Mouse (Mus musculus) liver, embryonic 14.5 days (tissue): Measurements from ENCODE around the gene Kcnj11. TPM values are rescaled to one million over a fixed set of nuclear protein-coding genes. Genes with fewer than 3 reads are reported as not detected.

ENCODE experiments used
- ATAC-seq: fragments of 200-750 bp; cut with Nextera tagmentation; 2 replicates; pipeline ENCODE4 v1.8.0; 2017; ENCODE audit warnings: moderate number of reproducible peaks, mild to moderate bottlenecking, moderate library complexity; ENCODE audit not compliant: insufficient read depth
- DNase-seq, 3 experiments: peaks; one replicate each; pipeline ENCODE4 v3.0.0-alpha.2; 2012 to 2013; ENCODE audit warnings: low read depth in 3 of 3, low spot score in 3 of 3
- H3K27ac ChIP-seq: fragments of 300-500 bp; sonication (generic); 2 replicates; pipeline ENCODE4 v1.5.1; 2014; ENCODE audit warnings: moderate library complexity, mild to moderate bottlenecking, control low read depth, inconsistent platforms
- H3K27me3 ChIP-seq: fragments of 300-500 bp; sonication (generic); 2 replicates; pipeline ENCODE4 v1.6.1; 2014; ENCODE audit warnings: mild to moderate bottlenecking, low read length, moderate library complexity; ENCODE audit not compliant: control insufficient read depth, insufficient read depth
- H3K36me3 ChIP-seq: fragments of 300-500 bp; sonication (generic); replicated peaks from 2 replicates; pipeline ENCODE4 v1.6.1; 2014; ENCODE audit warnings: low read depth; ENCODE audit not compliant: control insufficient read depth, insufficient read depth
- H3K4me1 ChIP-seq, 2 experiments: fragments of 200-500 bp in 1 of 2; fragments of 300-500 bp in 1 of 2; sonication (generic) in 1 of 2; replicated peaks; 2 replicates each; pipeline ENCODE4 v1.6.1; 2012 to 2014; ENCODE audit warnings: antibody characterized with exemption in 1 of 2, inconsistent platforms in 1 of 2, low read length in 1 of 2; ENCODE audit not compliant: control insufficient read depth in 2 of 2, insufficient read depth in 2 of 2
- H3K4me2 ChIP-seq: fragments of 300-500 bp; sonication (generic); 2 replicates; pipeline ENCODE4 v1.6.1; 2014; ENCODE audit warnings: low read depth, mild to moderate bottlenecking, control low read depth, moderate library complexity
- H3K4me3 ChIP-seq, 2 experiments: fragments of 200-500 bp in 1 of 2; fragments of 300-500 bp in 1 of 2; sonication (generic) in 1 of 2; 2 replicates each; pipeline ENCODE4 v1.5.1; 2012 to 2014; ENCODE audit warnings: low read depth in 2 of 2, low read length in 2 of 2, mild to moderate bottlenecking in 2 of 2, control low read depth in 1 of 2, inconsistent platforms in 1 of 2, moderate library complexity in 1 of 2; ENCODE audit not compliant: insufficient read depth in 1 of 2
- H3K9ac ChIP-seq: fragments of 300-500 bp; sonication (generic); replicated peaks from 2 replicates; pipeline ENCODE4 v1.6.1; 2014; ENCODE audit warnings: mild to moderate bottlenecking, control low read depth, moderate library complexity
- H3K9me3 ChIP-seq: fragments of 300-500 bp; sonication (generic); 2 replicates; pipeline ENCODE4 v1.6.1; 2016; ENCODE audit warnings: low read length, mixed read lengths; ENCODE audit not compliant: control insufficient read depth
- CTCF ChIP-seq: IDR thresholded peaks from 2 replicates; pipeline ENCODE4 v1.5.1; 2016; ENCODE audit warnings: antibody characterized with exemption, low read depth, control low read depth
- EP300 ChIP-seq: IDR thresholded peaks from 2 replicates; pipeline ENCODE4 v1.6.1; 2016; ENCODE audit warnings: antibody characterized with exemption, low read depth
- WGBS: fragments of 180-500 bp; shearing (Covaris S2); extraction: QIAGEN DNeasy Blood & Tissue Kit; methylation state at CpG from one replicate; pipeline ENCODE4 v1.1.7; 2014; ENCODE audit not compliant: insufficient replicate concordance; 5-methylcytosine and 5-hydroxymethylcytosine counted together
- polyA plus RNA-seq, 2 experiments: library from polyadenylated mRNA; depleted of rRNA in 1 of 2; stranded (reverse) in 1 of 2; unstranded in 1 of 2; fragments of >200 nt; fragmentation: Nextera tagmentation in 1 of 2; extraction: Ambion mirVana in 1 of 2; gene quantifications; 2 replicates each; pipeline versions ENCODE4 v1.2.1 to v1.2.3; 2012 to 2014

Gene Kcnj11
- polyA plus RNA-seq, 2 experiments, result 0.02 TPM; not detected in 1

DNA sequence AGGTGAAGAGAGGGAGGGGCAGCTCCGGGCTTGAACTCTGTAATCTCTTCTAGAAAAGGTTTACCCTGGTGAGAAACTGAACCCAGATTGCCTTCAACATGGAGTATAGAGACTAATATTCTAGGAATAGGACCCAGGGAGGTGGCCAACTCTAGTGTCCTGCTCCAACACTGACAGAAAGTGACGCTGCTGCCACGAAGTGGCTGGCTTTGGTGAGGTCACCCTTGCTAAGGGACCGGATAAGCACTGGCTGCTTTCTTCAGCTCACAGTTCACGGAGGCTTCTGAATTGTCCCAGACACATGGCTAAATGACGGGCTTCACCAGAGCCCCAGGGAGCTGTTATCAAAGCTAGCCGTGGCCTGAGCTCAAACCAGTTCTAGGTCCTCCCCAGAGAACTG, 33.3 kb upstream of the Kcnj11 start:
- no peak for TF ChIP-seq EP300
- TF ChIP-seq CTCF, result no peak
- WGBS, result 14% methylated on average over 7 of the region's 7 CpGs
- Histone ChIP-seq H3K4me1 (no peaks in the 10 kb centered on the region), H3K36me3 (no peaks in the 10 kb centered on the region), H3K27ac (no peak overlapping the region), H3K9ac (no peak overlapping the region), H3K4me3 (no peak overlapping the region), H3K9me3 (no peaks in the 10 kb centered on the region), H3K4me2 (no peak overlapping the region), H3K27me3 (no peaks in the 10 kb centered on the region)
- DNase-seq (no peak), ATAC-seq (no peak)

DNA sequence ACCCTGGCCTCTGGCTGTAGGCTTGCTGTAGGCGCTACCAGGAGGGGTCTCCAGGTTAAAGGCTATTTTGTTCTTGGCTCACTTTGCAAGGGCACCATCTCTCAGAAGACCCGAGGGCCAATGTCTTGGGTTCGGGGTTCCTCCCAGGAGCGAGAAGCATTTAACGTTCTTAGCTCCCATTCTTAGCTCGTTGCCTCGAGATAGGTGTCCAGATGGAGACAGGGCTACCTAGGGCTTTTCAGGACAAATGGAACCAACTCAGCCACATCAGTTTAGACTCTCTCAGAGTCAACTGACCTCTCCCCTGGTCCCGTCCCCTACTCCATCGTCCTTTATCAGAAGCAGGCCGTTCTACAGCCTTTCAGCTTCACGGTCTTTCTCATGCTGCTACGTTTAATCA, 31.7 kb upstream of the Kcnj11 start:
- Histone ChIP-seq H3K9ac (no peak overlapping the region), H3K27me3 (no peaks in the 10 kb centered on the region), H3K27ac (no peak overlapping the region), H3K4me1 (no peaks in the 10 kb centered on the region), H3K4me3 (no peak overlapping the region), H3K9me3 (no peaks in the 10 kb centered on the region), H3K4me2 (no peak overlapping the region), H3K36me3 (no peaks in the 10 kb centered on the region)
- ATAC-seq, result no peak
- 68% methylated on average over 12 of the region's 12 CpGs for WGBS
- no peak for DNase-seq
- TF ChIP-seq CTCF (no peak), EP300 (no peak)

DNA sequence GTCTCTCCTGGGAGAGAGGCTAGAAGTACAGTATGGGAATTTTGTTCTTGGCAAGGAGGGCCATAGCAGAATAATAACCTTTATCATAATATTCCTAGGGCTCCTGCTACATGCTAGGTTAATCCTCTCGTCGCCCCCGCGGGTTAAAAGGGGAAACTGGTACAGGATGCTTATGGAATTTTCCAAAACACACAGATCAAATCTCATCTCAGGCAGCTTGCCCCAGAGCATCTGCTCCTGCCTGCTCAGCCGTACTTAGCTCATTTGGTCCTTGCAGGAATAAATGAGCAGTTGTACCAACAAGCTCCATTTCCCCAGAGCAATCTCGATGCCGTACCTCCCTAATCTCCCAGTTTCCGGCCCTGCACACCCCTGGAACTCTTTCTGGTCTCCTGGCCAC, 31.2 kb upstream of the Kcnj11 start:
- WGBS, result 61% methylated on average over 8 of the region's 8 CpGs
- ATAC-seq, result no peak

DNA sequence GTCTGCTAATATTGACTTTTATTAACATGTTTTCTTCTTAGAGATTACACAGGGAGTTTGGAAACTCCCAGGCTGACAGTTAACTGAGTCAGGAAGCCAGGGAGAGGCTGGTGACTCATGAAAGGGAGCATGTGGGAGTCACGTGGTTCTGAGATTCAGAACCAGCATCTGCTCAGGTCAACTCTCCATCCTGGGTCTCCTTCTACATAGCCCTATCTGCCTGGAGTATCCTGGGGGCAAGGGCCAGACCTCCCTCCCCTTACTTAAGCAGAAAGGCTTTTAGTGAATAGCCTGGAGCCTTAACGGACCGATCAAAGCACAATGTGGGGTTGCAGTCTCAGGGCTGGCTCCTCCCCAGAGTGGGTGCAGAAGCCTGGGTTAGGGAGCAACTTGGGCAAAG, 30.7 kb upstream of the Kcnj11 start:
- Histone ChIP-seq H3K9ac (no peak overlapping the region), H3K27ac (no peak overlapping the region), H3K4me3 (no peak overlapping the region), H3K9me3 (no peaks in the 10 kb centered on the region), H3K27me3 (no peaks in the 10 kb centered on the region), H3K4me2 (no peak overlapping the region), H3K36me3 (no peaks in the 10 kb centered on the region), H3K4me1 (no peaks in the 10 kb centered on the region)
- DNase-seq (no peak), ATAC-seq (no peak)
- 35% methylated on average over 3 of the region's 3 CpGs for WGBS
- TF ChIP-seq CTCF (no peak), EP300 (no peak)

More for the DNA sequence above, 31.2 kb upstream of the Kcnj11 start:
- Histone ChIP-seq H3K4me3 (no peak overlapping the region), H3K9ac (no peak overlapping the region), H3K4me2 (no peak overlapping the region), H3K4me1 (no peaks in the 10 kb centered on the region), H3K36me3 (no peaks in the 10 kb centered on the region), H3K9me3 (no peaks in the 10 kb centered on the region), H3K27ac (no peak overlapping the region), H3K27me3 (no peaks in the 10 kb centered on the region)
- no peak for TF ChIP-seq CTCF
- TF ChIP-seq EP300, result no peak
- no peak for DNase-seq

DNA sequence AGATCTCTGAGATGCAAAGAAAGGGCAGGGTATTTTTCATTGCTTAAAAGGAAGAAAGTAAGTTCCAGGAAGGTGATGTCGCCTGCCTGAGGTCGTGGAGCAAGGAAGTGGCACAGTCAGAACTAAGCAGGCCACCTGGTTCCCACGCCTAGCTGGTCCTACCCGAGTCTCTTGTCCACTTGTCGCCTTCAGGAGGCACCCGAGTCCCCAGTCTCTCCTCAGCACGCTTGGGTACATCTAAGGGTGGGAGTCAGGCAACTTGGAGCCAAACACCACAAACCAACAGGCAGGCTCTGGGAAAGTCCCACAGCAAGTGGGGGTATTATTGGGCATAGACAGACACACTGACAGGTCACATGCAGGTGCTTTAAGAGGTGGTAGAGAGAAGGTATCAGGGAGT, 30.2 kb upstream of the Kcnj11 start:
- H3K4me2 ChIP-seq, result no peak overlapping the region
- WGBS, result 38% methylated on average over 7 of the region's 7 CpGs

More for the DNA sequence above, 30.2 kb upstream of the Kcnj11 start:
- Histone ChIP-seq H3K36me3 (no peaks in the 10 kb centered on the region), H3K9me3 (no peaks in the 10 kb centered on the region), H3K27me3 (no peaks in the 10 kb centered on the region), H3K4me3 (no peak overlapping the region), H3K27ac (no peak overlapping the region), H3K4me1 (no peaks in the 10 kb centered on the region), H3K9ac (no peak overlapping the region)
- ATAC-seq (no peak), DNase-seq (no peak)
- TF ChIP-seq EP300 (no peak), CTCF (no peak)
